Mouse (Mus musculus) small intestine, adult 2 months (tissue): ENCODE measurements around the gene Tcirg1.

ENCODE experiments used
- CTCF ChIP-seq: fragments of 200-500 bp; IDR thresholded peaks from 2 replicates; pipeline ENCODE4 v1.5.1; 2012; ENCODE audit warnings: low read depth, mild to moderate bottlenecking, control low read depth, inconsistent platforms, low read length, moderate library complexity, mixed read lengths; ENCODE audit not compliant: insufficient replicate concordance, insufficient read length; ENCODE audit errors: extremely low read depth
- POLR2A ChIP-seq: fragments of 200-500 bp; IDR thresholded peaks from 2 replicates; pipeline ENCODE4 v1.6.1; 2012; ENCODE audit warnings: low read depth, mild to moderate bottlenecking, control low read depth, inconsistent platforms, low read length, moderate library complexity

- TF ChIP-seq CTCF, result no peak
- TF ChIP-seq POLR2A, result no peak
Measured at GRCm38 (mm10) chr19:3916727-3917126, 9.8 kb upstream of the Tcirg1 start.
